Mouse (Mus musculus) neutrophil, adult 5-6 weeks (primary cell): ENCODE results near the gene Nhsl1. TPM values are rescaled to one million over a fixed set of nuclear protein-coding genes. Genes with fewer than 3 reads are reported as not detected.

ENCODE experiments used
- ATAC-seq: fragments of 151-379, 151-347 bp; 2 replicates; pipeline ENCODE4 v1.8.0; 2017; ENCODE audit warnings: mild to moderate bottlenecking, moderate TSS enrichment; ENCODE audit not compliant: insufficient number of reproducible peaks, poor library complexity, low FRiP score, severe bottlenecking; ENCODE audit errors: extremely low read depth
- total RNA-seq: library from RNA; stranded (forward); fragments of 200-1000 nt; gene quantifications from 2 replicates; pipeline ENCODE4 v1.2.3, GENCODE M21; 2017

Gene Nhsl1
- total RNA-seq, result 0.12 and 0.23 TPM in 2 replicates

DNA sequence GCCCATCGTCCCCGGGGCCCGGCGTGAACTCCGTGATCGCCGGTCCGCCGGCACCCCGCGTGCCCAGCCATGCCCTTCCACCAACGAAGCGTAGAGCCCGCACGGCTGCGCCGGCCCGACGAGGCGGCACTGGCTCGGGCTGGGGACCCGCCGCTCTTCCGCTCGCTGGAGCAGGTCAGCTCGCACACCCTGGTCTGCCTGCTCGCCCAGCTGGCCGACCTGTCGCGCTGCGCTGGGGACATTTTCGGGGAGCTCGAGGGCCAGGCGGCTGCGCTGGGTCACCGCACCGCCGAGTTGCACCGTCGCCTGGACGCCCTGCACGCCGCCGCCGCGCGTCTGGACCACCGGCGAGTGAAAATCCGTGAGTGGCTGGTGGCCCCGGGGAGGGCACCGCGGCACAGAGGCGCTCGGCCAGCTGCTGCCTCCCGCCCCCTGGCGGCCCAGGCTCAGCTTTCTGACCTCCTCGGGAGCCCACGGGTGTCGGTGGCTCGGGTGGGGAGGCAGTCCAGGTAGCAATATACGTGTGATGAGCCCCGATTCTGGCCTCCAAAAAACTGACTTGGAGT, at the start of gene Nhsl1:
Gene Nhsl1, plus strand, starts transcription at position 70 of the 566 bp plus-strand sequence.
- no peak for ATAC-seq

DNA sequence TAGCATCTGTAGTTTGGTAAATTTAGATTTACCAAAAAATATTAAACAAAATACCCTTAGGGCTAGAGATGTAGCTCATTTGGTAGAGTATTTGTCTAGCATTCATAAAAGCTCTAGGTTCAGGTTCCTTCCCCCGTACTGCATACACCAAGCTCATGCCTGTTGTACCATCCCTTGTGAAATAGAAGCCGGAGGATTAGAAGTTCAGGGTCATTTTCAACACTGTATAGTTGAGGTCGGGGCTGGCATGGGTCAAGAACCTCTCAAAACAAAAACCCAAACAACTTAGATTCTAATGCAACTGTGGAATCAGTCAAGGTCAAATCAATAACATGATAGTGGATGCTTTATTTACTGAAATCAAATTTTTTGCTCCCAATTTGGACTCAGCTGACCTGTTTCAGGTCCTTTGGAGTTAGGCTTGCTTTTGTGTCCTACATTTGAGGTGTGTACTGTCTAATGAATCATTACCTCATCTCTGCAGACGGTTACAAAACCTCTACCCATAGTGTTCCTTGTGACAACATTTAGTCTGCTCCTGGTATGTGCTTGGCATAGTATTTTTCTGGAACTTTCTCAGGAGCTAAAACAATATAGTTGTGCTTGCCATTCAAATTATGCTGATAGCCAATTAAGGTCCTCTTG, 42.6 kb upstream of the Nhsl1 start:
- ATAC-seq, result no peak

DNA sequence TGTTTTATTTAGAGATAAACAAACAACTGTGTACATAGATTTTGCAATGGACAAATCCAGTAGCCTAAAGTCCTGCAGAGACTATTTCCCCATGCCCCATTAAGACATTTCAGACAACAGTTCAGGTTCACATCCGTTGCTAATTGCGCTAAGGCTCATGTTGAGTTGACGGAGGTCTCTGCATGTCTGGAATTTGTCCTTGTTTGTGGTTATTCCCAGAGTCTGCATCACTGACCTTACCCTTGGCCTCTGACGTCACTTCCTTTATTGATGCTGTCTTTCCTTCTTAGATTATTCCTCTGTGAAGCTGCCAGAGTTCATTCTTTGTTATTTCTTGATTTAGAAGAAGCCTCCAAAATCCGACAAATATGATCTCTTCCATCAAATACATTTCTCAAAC, 34.8 kb upstream of the Nhsl1 start:
- no peak for ATAC-seq

DNA sequence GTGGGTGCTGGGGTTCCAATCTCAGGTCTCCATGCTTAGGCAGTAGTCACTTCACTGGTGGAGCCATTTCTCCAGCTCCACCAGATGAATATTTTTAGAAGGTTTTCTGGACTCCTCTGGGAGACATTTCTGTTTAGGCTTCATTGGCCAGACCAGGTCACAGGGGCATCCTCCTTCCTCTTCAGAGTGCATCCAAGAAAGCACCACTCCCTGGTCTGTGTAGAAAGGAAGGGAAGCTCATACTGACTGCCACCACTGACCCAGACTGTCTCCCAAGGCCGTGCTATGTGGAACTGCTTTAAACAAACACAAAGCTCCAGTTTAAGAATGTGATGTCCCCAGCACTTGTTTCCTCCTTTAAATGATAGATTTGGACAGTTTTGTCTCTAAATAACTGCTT, 29.3 kb upstream of the Nhsl1 start:
- ATAC-seq, result no peak

DNA sequence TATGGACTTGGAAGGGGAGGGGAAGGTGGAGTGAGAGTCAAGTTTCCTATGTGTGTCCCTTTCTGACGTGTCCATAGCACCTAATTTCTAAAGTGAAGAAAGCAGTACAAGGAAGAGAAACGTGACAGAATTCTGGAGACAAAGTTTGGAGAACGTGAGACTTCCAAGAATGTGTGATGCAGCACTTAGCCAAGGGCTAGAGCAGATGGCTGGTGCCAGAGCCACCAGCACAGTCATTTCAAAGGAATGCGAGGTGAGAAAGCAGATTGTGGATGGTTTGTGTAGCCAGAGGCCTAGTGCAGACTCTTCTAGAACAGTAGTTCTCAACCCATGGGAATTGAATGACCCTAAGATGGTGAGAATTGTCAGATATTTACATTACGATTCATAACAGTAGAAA, 13.7 kb upstream of the Nhsl1 start:
- no peak for ATAC-seq

DNA sequence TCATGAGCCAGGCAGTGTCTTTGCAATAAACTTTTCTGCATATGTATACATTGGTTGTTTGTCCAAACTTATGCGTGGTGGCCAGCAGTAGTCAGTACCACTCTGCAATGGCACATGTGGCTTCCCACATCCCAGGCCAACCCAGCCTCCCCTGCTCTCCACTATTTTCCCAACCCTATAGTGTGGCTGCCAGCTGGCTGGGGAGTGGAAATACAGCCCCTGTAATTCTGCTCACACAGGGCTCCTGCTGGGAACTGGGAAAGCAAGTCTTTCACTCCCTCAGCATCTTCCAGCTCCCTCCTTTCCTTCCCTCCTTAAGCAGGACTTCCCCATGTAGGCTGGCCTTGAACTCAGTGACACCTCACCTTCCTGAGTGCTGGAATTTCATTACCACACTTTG, 3.7 kb upstream of the Nhsl1 start:
- no peak for ATAC-seq

DNA sequence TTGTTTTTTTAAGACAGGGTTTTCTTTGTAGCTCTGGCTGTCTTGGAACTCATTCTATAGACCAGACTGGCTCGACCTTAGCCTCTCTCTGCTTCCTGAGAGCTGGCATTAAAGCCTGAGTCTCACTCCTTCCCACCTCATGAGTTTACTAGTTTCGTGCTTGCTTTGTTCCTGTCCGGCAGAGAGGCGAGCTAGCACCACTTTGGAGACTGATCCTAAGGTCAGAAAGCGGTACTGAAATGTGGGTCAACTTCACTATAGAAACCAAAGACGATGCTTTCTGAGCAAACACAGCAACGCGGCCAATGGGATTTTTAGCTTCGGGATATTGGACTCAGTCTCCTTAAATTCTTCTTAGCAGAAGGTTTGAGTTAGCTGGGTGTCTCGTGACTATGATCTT, 1.3 kb upstream of the Nhsl1 start:
- no peak for ATAC-seq

DNA sequence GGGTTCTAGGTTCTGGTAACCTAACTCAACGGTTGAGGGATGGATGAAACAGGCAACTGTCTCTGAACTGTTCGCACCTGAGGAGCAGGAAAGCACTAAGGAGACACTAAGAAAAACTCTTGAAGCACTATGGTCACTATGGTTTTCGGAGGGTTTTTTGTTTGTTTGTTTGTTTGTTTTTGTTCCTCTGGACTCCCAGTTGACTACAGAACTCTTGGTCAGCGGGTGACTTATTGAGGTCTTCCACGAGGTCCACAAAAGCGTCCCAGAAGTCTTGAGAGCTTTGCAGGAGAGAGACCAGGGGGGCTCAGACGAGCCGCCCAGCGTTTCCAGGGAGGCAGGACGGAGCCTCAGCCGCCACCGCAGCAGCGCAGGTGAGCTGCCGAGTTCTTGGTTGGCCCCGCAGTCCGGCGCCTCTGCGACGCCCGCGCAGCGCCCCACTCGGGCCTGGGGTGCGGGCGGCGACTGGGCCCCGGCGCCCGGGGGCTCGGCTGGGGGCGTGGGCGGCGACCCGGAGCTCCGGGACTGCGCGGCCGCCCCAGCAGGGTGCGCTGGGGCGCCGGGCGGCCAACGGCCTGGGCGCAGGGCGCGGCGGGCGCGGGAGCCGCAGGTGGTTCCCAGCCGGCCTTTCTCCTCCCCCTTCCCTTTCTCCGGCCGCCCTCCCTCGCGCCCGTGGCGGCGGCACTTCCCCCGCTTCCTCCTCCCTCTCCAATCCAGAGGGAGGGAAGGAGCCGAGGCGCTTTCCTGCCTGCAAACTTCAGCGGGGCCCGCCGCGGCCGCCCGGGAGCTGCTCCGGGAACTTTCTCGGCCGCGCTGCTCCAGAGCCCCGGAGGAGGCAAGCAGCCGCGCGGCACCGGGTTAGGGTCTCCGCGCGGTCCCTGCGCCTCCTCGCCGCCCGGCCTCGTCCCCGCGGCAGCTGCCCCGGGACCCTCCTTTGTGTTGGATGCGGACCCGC, 547 bp upstream of the Nhsl1 start:
- no peak for ATAC-seq

DNA sequence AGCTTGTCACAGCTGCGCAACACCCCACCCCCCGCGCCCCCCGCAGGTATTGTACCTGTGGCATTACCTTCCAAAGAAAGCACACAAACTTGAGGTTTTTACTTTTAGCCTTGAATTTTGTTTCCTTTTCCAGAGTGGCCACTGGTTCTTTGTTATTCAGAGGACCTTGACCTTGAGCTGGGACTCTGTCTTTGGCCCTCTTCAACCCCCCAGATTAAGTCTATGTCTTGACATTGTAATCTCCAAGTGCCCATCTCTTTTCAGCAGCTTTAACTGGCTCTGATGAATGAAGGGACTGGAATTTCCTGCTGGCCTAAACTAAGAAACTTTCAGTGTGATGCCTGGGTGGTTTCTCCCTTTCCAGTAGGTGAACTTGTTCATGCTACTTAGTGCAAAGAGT, 906 bp downstream of the Nhsl1 start:
- no peak for ATAC-seq

DNA sequence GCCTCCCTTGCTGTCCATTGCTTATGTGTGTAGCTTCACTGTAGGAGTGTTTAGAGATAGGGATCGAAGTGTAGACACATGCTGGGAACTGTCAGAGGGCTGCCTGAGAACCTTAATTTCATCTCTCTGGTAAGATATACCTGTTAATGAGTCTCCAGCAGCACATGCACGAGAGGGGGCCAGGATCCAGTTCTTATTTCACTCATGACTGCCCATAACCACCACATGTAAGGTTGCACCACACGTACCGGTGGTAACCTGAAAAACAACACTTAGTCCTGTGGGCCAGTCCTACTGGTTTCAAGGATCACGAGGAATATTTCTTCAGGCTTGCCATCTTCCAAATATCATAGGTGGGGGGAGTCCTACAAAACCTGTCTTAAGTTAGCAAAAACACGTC, 3.1 kb downstream of the Nhsl1 start:
- no peak for ATAC-seq

DNA sequence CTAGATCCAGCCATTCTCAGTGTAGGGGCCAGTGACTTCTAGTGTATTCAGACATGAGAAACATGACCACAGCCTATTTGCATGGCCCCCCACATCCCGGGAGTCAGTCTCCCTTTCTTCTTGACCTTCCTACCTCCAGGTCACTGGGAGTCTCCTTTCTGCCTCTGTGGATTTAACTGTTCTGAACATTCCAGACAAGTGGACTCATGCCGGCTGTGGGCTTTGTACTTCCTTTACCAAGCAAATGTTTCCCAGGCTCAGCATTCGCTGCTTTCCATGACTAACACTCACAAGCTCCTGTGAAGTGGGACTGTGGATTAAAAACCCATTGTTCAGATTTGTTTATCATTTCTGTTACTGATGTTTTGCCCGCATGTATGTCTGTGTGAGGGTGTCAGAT, 4.9 kb downstream of the Nhsl1 start:
- no peak for ATAC-seq

DNA sequence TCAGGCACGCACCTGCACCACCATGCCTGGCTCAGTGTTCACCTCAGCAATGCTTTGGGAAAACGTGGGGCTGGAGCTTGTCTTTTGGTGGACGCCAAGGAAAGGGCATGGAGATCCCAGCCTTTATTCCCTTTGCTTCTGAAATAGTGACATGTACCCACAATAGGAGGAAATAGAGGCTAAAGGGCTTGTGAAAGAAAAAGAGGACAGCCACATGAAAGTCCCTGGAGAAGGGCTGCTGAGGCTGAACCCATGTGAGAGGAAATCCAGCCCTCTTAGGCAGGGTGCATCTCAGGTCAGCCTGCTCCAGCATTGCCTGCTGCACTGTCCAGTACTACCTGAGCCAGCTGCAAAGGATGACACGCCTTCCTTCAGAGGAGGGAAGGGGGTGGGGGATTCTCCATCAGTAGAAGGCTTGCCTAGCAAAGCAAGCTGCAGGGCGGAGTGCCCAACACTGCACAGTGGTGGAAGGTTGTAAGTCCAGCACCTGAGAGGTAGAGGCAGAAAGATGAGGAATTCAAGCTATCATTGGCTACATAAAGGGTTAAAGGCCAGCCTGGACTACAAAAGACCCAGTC, 9.6 kb downstream of the Nhsl1 start:
- ATAC-seq, result no peak

DNA sequence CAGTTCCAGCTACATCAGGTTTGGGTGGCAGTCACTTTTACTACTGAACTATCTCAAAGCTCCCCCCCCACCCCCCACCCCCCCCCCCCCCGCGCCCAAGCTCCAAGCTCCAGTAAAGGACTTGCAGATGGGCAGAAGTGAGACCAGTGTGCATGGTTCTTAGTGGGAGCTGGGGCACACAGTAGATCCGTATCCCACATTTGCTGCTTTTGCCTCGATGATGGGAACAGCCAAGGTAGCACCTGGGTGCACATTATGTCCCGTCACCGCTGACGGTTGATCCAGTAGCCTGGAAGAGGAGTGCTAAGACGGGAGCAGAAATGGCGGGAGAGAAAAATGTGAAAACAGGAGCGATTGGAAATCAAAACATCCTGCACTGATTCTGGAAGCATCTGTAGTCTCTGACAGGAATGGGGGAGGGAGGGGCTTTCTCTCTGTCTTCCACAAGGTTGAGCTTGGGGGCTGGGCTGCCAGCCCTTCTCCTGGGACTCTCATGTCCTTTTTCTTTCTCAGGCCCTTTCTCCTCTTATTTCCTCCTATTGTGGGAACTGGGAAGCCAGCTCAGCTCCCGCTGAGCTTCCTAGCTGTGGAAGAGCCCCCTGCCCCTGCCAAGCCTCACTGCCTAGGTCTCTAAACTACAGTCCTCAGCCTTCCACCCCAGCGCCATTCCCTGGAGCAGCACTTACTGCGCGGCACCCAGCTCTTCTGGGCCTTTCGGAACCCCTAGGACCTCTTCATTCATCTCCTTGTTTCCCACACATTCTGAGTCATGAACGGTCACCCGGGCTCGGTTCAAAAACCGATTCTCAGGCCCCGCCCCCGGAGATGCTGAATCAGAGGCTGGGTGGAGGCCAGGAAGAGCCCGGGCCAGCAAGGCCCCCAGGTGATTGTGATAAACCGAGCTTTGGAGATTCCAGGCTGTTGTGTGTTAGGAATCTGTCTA, 10.6 kb downstream of the Nhsl1 start:
- ATAC-seq, result no peak

DNA sequence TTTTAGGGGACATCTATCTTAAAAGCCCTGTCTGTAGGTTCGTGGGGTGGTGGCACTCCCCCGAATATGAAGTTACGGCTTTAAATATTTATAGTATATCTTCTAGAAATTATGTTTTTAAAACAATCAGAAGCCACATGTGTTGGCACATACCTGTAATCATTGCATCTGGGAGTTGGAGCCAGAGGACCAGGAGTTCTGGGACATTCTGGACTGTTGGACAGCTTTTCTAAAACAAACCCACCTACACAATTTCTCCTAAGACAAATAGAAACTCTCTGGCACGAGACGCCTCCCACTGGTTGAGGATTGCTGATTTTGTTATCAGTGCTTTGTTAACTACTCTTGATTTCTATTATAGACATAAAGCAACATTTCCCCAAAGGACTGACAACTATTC, 11.7 kb downstream of the Nhsl1 start:
- no peak for ATAC-seq

DNA sequence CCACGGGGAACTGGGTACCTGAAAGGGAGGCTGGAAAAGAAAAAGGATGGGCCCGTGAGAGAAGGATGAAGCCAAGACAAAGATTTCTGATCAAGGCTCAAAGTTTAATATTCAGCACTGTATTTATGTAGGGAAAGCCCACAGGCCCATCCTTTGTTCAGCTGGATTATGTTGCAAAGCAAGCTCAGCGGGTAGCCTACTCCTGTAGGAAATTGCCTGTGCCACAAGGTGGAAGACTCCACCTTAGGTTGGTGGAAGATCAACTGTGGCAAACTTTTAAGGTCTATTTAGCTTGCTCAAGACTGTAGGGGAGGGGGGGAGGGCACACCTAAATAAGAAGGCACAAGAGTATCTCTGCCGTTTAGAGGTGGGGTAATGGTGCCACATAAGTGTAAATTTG, 14.8 kb downstream of the Nhsl1 start:
- no peak for ATAC-seq

DNA sequence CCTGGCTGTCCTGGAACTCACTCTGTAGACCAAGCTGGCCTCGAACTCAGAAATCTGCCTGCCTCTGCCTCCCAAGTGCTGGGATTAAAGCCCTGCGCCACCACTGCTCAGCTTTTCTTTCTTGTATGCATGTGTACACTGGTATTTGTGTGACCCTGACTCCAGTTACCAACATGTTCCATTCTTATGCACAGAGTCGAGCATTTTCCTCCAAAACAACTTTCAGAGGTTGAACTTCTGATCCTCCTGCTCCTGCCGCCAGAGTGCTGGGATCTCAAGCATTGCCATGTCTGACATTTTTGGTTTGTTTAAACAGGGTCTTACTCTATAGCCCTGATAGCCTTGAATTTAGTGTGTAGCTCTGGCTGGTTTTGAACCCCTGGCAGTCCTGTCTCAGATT, 15.4 kb downstream of the Nhsl1 start:
- no peak for ATAC-seq

DNA sequence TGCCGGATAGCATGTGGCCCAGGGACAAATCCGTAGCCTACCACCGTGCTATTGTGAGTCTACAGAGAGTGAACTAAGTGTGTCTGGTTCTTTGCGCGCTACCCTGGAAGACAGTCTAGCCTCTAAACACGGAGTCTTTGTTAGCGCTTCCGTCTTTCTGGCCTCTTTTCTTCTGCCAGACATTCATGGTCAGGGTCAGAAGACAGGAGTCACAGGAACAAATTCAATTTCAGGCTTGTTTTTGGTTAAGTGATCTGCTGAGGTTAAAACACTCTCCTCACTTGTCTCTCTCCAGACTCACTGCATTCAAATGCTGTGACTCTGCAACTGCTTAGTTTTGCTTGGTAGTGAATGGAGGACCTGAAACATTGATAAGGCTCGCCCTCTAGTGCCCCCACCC, 15.9 kb downstream of the Nhsl1 start:
- ATAC-seq, result no peak

DNA sequence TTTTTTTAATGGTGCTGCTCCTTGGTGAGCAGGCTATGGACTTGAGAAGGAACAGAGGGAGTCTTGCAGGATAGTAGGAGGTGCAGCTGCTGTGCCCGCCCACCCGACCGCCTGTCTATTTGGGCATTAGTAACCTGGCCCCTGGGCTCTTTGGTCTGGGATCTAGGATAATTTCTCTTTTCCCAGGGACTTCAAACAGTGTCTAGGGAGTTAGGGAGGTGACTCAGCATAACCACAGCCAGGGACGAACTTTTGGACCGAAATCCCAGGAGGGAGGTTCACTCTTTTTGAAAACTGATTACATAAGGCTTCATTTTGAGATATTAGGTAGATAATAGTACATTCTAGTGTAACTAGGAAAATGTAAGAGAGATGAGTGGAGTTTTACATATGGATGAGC, 18.9 kb downstream of the Nhsl1 start:
- no peak for ATAC-seq

DNA sequence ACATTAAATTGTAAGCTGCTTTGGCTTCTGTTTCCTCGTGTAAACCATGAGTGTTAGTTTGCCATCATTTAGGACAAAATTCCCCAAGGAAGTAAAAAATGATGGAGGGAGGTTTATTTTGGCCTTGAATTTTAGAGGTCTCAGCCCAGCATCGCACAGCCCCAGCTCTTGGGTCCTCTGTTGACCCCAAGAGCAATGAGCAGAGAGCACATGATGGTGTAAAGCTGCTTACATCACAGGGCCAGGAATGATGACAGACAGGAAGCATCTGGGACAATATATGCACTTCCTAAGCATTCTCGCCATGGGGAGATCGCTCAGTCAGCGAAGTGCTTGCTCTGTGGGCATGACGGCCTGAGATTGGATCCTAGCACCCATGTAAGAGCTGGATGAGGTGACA, 20.6 kb downstream of the Nhsl1 start:
- ATAC-seq, result no peak
